Mouse (Mus musculus) right cerebral cortex, postnatal 36 days (tissue): Measurements from ENCODE around the gene Mmrn1.

Source experiments
- DNase-seq, 2 experiments: peaks; one replicate each; pipeline ENCODE4 v3.0.0; 2022; ENCODE audit warnings: low spot score in 2 of 2, mixed read lengths in 1 of 2

The Mmrn1 gene

GRCm38 (mm10) chr6:60993386-60994108 is 68.8 kb downstream of the Mmrn1 start:
- no peak for DNase-seq

DNA sequence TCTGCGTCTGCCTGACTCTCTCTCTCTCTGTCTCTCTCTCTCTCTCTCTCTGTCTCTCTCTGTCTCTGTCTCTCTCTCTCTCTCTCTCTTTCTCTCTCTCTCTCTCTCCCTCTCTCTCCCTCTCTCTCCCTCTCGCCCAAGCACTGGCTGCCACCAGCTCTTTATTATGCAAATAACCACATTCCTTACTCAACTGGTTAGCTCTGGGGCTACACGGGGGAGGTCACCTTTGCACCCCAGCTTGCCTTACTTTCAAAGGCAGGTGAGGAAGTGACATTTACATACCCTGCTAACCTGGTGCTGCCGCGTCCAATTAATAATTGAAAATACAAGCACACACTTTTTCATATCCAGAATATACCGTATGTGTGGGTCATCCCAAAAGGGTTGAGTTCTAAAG is 69.3 kb downstream of the Mmrn1 start:
- no peak for DNase-seq

- no peak for DNase-seq
These were observed 69.7 kb downstream of the Mmrn1 start for GRCm38 (mm10) chr6:60994521-60994920.

DNA sequence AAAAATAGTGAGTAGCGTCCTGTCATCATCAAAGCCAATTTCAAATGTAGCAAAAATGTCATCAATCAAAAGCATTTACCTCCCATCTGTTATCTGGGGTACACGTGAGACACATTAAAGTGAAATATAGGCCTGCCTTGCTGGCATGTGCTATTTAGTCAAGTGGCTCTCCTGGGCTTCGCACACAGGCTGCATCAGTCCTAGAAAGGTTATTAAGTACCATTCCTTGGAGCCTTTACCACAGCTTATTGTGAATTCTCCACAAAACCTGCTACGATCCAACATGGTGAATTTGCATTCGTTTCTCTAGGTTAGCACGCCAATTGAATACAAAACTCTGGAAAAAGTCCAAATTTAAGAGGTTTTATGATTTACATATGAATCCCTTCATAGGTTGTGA is 70.8 kb downstream of the Mmrn1 start:
- DNase-seq = no peak

DNA sequence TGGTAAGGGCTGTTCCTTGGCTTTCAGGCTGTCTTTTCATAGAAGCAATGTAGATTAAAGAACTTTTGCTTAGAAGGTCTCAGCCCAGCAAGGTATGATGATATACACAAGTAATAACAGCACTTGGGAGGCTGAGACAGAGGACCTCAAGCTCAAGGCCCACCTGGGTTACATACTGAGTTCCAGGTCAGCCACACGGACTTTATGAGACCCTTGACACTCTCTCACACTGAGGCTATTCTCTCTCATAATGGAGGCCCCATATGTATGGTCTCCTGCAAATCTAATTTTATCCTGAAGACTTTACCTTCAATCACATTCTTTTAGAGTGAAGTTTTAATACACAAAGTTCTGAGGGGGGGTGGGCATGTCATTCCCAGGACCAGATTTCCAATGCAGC is 71.6 kb downstream of the Mmrn1 start:
- no peak for DNase-seq

DNA sequence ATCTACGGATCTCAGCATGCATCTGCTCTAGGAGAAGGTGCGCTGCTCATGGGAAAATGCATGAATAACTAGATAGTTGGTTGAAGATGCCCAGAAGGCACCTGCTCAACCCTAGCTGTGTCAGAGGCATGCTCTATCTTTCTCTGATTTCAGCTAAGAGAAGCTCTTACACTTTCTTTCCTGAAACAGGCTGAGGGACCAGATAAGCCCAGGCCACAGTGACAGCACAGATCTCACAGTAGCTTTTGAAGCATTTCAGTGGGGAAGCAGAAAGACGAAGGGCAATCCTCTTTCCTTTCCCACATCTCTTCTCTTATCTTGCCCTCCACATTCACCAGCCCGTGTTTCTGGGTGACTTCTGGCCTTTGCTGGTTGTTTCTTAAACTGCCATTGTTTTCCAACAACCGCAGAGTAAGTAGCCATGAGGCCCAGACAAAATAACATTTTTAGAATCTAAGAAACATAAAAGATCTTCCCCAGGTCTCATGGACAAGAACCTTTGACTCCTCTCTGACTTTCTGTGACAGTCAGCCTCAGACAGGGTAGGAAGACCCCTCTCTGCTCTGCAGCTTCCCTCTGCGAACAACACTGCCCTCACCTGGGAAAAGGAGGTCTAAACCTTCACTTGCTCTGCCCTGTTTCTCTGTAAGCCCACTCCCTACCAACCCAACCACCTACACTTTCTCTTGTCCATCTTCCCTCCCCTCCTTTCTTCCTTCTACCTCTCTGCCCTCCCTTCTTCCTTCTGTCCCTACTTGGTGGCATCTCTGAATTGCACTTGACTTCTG is 76.4 kb downstream of the Mmrn1 start:
- no peak for DNase-seq

DNA sequence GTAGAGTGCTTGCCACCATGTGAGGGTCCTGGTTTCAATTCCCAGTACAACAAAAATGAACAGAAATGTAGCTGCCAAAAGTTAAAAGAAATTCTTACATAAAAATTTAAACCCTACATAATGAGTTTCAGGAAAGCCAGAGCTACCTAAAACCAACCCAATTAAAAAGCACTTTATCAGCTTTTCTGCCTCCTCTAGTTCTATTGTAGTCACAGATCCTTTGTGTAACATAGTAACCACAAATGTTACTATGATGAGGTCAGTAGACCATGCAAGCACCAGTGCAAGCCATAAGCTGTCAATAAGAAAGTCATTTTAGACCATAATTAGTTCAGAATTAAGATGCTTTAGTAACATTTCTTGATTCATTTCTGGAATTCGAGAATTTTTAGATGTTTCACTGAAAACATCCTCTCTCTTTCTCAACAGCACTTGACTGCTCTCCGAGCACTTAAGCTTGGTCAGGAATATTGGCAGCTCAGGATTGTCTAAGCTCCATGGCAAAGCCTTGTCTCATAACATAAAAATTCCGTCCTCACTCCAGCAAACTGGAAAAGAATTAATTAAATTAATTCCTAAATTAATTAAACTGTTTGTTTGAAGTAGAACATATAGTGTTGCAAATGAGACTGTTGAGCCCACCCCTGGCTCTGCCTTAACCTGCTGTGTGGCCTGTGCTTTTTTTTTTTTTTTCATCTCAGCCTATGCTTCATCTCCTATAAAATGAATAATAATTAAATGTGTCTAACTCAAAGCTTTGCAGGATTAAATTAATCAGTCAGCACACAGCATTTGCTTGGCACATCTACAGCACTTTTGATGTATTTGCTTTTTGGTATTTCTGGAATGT is 79.4 kb downstream of the Mmrn1 start:
- DNase-seq = no peak

GRCm38 (mm10) chr6:61013780-61014179 is 89.0 kb downstream of the Mmrn1 start:
- DNase-seq = no peak

DNA sequence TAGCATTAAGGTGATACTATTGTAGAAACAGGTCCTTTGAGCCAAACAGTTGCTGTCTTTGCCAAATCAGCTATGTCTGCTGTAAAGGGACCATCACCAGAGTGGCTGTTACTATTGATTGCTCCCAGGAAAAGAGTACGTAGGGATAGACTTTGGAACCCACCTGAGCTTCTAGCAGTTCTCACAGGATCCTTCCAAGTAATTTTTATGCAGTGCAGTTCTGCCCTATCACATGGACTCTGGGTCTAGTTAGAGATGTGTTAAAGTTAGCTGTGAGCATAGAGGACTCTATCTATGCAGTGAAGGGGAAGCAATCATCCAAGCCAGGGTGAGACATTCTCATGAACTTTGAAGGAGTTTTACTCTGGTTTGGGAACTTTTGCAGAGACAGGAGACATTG is 94.9 kb downstream of the Mmrn1 start:
- no peak for DNase-seq

DNA sequence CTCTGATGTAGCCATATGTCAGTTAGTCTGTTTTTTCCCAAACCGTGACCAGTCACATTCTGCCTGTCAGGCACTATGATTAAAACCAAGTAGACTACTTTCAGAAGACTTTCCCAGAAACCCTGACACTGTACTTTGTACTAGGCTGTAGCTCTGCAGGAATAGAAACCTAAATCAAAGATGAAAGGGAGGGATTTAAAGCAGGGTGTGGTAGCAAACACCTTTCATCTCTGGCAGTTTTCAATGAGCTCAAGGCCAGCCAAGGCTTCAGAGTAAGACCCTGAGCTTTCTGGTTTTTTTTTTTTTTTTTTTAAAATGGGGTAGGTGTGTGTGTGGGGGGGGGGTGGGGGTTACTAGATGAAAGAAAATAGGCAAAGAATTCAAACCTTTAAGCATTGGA is 96.2 kb downstream of the Mmrn1 start:
- DNase-seq = no peak

GRCm38 (mm10) chr6:61033251-61033650 is 108.5 kb downstream of the Mmrn1 start:
- DNase-seq = no peak
